ENCODE assay signal across 9 mouse cellular contexts in the genomic region with DNA sequence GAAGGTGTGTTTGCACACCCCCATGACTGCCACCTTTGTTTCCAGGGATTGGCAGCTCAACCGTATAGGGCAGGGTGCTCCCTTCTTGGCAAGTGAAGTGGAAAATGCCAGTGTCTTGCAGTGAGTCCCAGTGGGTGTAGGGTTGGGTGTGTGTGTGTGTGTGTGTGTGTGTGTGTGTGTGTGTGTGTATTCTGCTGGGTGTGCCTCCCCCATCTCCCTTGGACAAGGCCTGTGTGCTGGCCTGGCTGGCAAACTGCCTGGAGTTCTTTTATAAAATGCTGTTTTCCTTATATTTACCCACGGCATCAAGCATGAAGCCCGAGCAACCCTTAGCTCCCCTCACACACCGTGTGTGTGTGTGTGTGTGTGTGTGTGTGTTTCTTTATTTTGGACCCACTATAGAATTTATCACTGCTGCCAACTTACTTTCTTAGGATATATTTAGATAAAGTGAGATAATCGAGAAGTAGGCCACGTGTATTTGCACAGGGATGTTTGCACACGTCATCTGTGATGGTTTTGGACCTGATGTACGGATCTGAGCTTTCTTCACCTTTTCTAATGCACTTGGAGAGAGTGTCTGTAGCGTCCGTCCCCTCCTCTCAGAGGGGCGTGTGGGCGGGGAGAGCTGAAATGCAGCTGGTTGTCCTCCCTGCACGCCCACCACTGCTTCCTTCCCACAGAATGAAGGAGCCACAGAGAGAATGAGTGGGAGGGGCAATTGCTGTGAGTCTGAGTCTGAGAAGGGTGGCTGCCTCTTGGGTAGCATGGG.
A peak's percentile ranks its signal among the peaks of the same experiment; 100 is the strongest.
DNase-seq lines count a peak whose midpoint lies in the region; ATAC-seq and TF ChIP-seq lines count a peak whose summit lies in the region.
"Had no signal": no experiment of that assay in that cellular context is flagged by ENCODE, and none has a peak within 500 bp of the region (broad histone marks: within the 10 kb centered on the region; RNA-seq: fewer than 3 reads in every experiment).

No protein-coding gene starts in this region.

- intact Hi-C loops in heart, postnatal 36 days (cut with DNase I): no loop called here
- intact Hi-C loops in gastrocnemius, postnatal 14 days (cut with DNase I; ENCODE audit: low total_unique reads): no loop called here

- H3K9ac ChIP-seq in heart, postnatal 0 days (replicated peaks; ENCODE audit: low read depth, low read length): no peak overlapping the region; the same call in 1 of the 2 replicates
- no peak overlapping the region for H3K9ac ChIP-seq in neural tube, embryonic 13.5 days
- H3K9ac ChIP-seq in stomach, embryonic 15.5 days: no peak overlapping the region

- no peaks in the 10 kb centered on the region for H3K27me3 ChIP-seq in heart, postnatal 0 days (ENCODE audit: control insufficient read depth, insufficient read depth, low read length)
- H3K27me3 ChIP-seq in neural tube, embryonic 13.5 days: no peaks in the 10 kb centered on the region
- no peaks in the 10 kb centered on the region for H3K27me3 ChIP-seq in stomach, embryonic 15.5 days (replicated peaks)

- peaks cover 26% of the 10 kb centered on the region for H3K4me1 ChIP-seq in heart, postnatal 0 days (ENCODE audit: control insufficient read depth, insufficient read depth)
- peaks cover 99% of the 10 kb centered on the region for H3K4me1 ChIP-seq in neural tube, embryonic 13.5 days (replicated peaks)
- H3K4me1 ChIP-seq in stomach, embryonic 15.5 days: peaks cover 48% of the 10 kb centered on the region

- ATAC-seq in heart, postnatal 0 days (ENCODE audit: insufficient read depth, low read depth): peak; percentile 36; the same call in 1 of the 2 replicates
- 0 out of 2 replicates have a peak, but pooled peaks have one; percentile 42 for ATAC-seq in neural tube, embryonic 13.5 days (ENCODE audit: low read depth)
- peak; percentile 79 for ATAC-seq in stomach, embryonic 15.5 days (ENCODE audit: insufficient read depth, low FRiP score, low read depth)

- TF ChIP-seq EP300 in heart, postnatal 0 days (IDR thresholded peaks at IDR 0.05; ENCODE audit: low read depth): no peak

- H3K4me2 ChIP-seq in heart, postnatal 0 days (ENCODE audit: low read depth, low read length): no peak overlapping the region
- H3K4me2 ChIP-seq in neural tube, embryonic 13.5 days: no peak overlapping the region
- H3K4me2 ChIP-seq in stomach, embryonic 15.5 days: 0 out of 2 replicates have a peak overlapping the region, but pooled peaks have one; percentile 8

- WGBS in heart, postnatal 0 days: 31% methylated on average over 13 of the region's 13 CpGs
- 45% methylated on average over 13 of the region's 13 CpGs for WGBS in neural tube, embryonic 13.5 days
- WGBS in stomach, embryonic 15.5 days: 19% methylated on average over 13 of the region's 13 CpGs

- no peak for TF ChIP-seq CTCF in heart, postnatal 0 days (IDR thresholded peaks at IDR 0.05; ENCODE audit: low read depth)

- no peaks in the 10 kb centered on the region for H3K9me3 ChIP-seq in heart, postnatal 0 days (replicated peaks; ENCODE audit: control insufficient read depth, low read length)
- no peaks in the 10 kb centered on the region for H3K9me3 ChIP-seq in neural tube, embryonic 13.5 days
- H3K9me3 ChIP-seq in stomach, embryonic 15.5 days: no peaks in the 10 kb centered on the region

- no peak overlapping the region for H3K27ac ChIP-seq in heart, postnatal 0 days (ENCODE audit: low read depth)
- peak overlapping the region; percentile 54 for H3K27ac ChIP-seq in neural tube, embryonic 13.5 days (replicated peaks)
- peak overlapping the region; percentile 61 for H3K27ac ChIP-seq in stomach, embryonic 15.5 days

- H3K4me3 ChIP-seq in heart, postnatal 0 days (ENCODE audit: low read depth, low read length): no peak overlapping the region
- H3K4me3 ChIP-seq in neural tube, embryonic 13.5 days: no peak overlapping the region
- H3K4me3 ChIP-seq in stomach, embryonic 15.5 days (replicated peaks): no peak overlapping the region
- H3K4me3 ChIP-seq: erythroblast, embryonic 14.5 days had no signal

- no peaks in the 10 kb centered on the region for H3K36me3 ChIP-seq in heart, postnatal 0 days (replicated peaks; ENCODE audit: control insufficient read depth, insufficient read depth, low read length)
- no peaks in the 10 kb centered on the region for H3K36me3 ChIP-seq in neural tube, embryonic 13.5 days
- H3K36me3 ChIP-seq in stomach, embryonic 15.5 days: no peaks in the 10 kb centered on the region

- DNase-seq in heart, postnatal 0 days (ENCODE audit: low spot score): no peak
- DNase-seq in heart, postnatal 36 days: no peak
- DNase-seq in neural tube, embryonic 10.5 days (ENCODE audit: extremely low spot score, low spot score): no peak
- DNase-seq in left cerebral cortex, adult 18-20 months (ENCODE audit: low spot score in 2 of 2): peak; percentile 67 to 84
- no peak for DNase-seq in adrenal gland, postnatal 4 days (ENCODE audit: low spot score in 2 of 2)
- DNase-seq in gastrocnemius, postnatal 14 days: no peak

Comparison
In these comparisons a context has a peak if more than half of its experiments do, and no peak if none do; other contexts are left out.
1. DNase-seq: peak in left cerebral cortex, adult 18-20 months (2 of 2); none in heart, postnatal 0 days (single experiment), heart, postnatal 36 days (0 of 2), neural tube, embryonic 10.5 days (single experiment), adrenal gland, postnatal 4 days (0 of 2) and gastrocnemius, postnatal 14 days (single experiment).
2. Peak in every context shown above with its lines, with median percentiles within 50 percentile points of each other: ATAC-seq.